Mouse (Mus musculus): Measurements from ENCODE around the gene Mlf2.

The Mlf2 gene

GRCm38 (mm10) chr6:124913214-124913613 is 18.0 kb upstream of the Mlf2 start:
- DNase-seq (ENCODE audit: low spot score): peak; percentile 31

GRCm38 (mm10) chr6:124913721-124914285 is 17.4 kb upstream of the Mlf2 start:
- no peak for DNase-seq (ENCODE audit: low spot score)

- DNase-seq (ENCODE audit: low spot score): no peak
Measured at GRCm38 (mm10) chr6:124914511-124914910, 16.7 kb upstream of the Mlf2 start.

- no peak for DNase-seq (ENCODE audit: low spot score)
Measured at GRCm38 (mm10) chr6:124915160-124915941, 15.8 kb upstream of the Mlf2 start.

- peak; percentile 57 for DNase-seq (ENCODE audit: low spot score)
Measured at GRCm38 (mm10) chr6:124915942-124916694, 15.1 kb upstream of the Mlf2 start.

- DNase-seq (ENCODE audit: low spot score): peak; percentile 89
Measured at GRCm38 (mm10) chr6:124916695-124917517, 14.3 kb upstream of the Mlf2 start.

- DNase-seq (ENCODE audit: low spot score): peak; percentile 94
Measured at GRCm38 (mm10) chr6:124917518-124918330, 13.5 kb upstream of the Mlf2 start.

GRCm38 (mm10) chr6:124918331-124918690 is 12.9 kb upstream of the Mlf2 start:
- no peak for DNase-seq (ENCODE audit: low spot score)

- peak; percentile 67 for DNase-seq (ENCODE audit: low spot score)
Measured at GRCm38 (mm10) chr6:124918890-124919627, 12.1 kb upstream of the Mlf2 start.

GRCm38 (mm10) chr6:124919695-124920317 is 11.4 kb upstream of the Mlf2 start, which contains the start of gene Ptms:
Gene Ptms (minus strand): TSS chr6:124920103.
- DNase-seq (ENCODE audit: low spot score): peak; percentile 96

- no peak for DNase-seq (ENCODE audit: low spot score)
Measured at GRCm38 (mm10) chr6:124920318-124921085, 10.7 kb upstream of the Mlf2 start.

- DNase-seq (ENCODE audit: low spot score): no peak
Measured at GRCm38 (mm10) chr6:124921539-124921938, 9.6 kb upstream of the Mlf2 start.

GRCm38 (mm10) chr6:124925173-124925793 is 5.9 kb upstream of the Mlf2 start:
- DNase-seq (ENCODE audit: low spot score): no peak

GRCm38 (mm10) chr6:124925941-124926340 is 5.2 kb upstream of the Mlf2 start:
- DNase-seq (ENCODE audit: low spot score): no peak

- DNase-seq (ENCODE audit: low spot score): peak; percentile 48
Measured at GRCm38 (mm10) chr6:124930231-124930630, 955 bp upstream of the Mlf2 start.

GRCm38 (mm10) chr6:124931525-124932313 is 533 bp downstream of the Mlf2 start:
- peak; percentile 69 for DNase-seq (ENCODE audit: low spot score)

GRCm38 (mm10) chr6:124932314-124932695 is 1.1 kb downstream of the Mlf2 start:
- no peak for DNase-seq (ENCODE audit: low spot score)

GRCm38 (mm10) chr6:124933127-124933526 is 1.9 kb downstream of the Mlf2 start:
- DNase-seq (ENCODE audit: low spot score): no peak

All from MN1 (cell line).